Mouse (Mus musculus) olfactory bulb, adult 2 months (tissue): ENCODE results near the gene Gm42791.

ENCODE experiments used
- CTCF ChIP-seq: fragments of 200-500 bp; IDR thresholded peaks from 2 replicates; pipeline ENCODE4 v1.5.1; 2012; ENCODE audit warnings: low read depth, mild to moderate bottlenecking, low read length, moderate library complexity; ENCODE audit not compliant: insufficient read depth
- POLR2A ChIP-seq: fragments of 200-500 bp; IDR thresholded peaks from 2 replicates; pipeline ENCODE4 v1.6.1; 2012; ENCODE audit warnings: mild to moderate bottlenecking, low read depth, low read length, moderate library complexity; ENCODE audit not compliant: insufficient read depth

DNA sequence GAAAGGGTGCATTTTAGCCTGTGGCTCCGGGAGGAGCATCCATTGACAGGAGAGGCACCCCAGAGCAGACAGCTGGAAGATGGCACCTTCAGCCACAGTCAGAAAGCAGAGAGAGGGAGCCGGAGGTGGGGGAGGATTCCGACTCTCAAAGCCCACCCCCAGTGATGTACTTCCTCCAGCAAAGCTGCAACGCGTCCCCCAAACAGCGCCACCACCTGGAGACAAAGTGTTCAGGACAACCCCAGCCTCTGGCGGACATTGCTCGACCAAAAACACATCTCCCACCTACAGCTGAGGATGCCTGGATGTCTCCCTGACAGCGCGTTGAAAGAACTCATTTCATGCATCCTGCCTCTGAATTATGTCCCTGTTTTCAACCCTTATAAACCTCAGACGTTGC is 52.0 kb downstream of the Gm42791 start:
- TF ChIP-seq POLR2A (no peak), CTCF (no peak)
